Mouse (Mus musculus) bone marrow macrophage, adult 2 months (primary cell): Measurements from ENCODE around the gene Zfp747.
"Not testable (repeated sequence)": the region's sequence is repeated elsewhere in the genome, so short reads cannot be mapped to it uniquely, and the experiment has no call there.

Experiments used
- CTCF ChIP-seq: IDR thresholded peaks from 2 replicates; pipeline ENCODE4 v1.5.1; 2012; ENCODE audit warnings: low read depth, mild to moderate bottlenecking, low read length, moderate library complexity
- POLR2A ChIP-seq: IDR thresholded peaks from 2 replicates; pipeline ENCODE4 v1.6.1; 2012; ENCODE audit warnings: mild to moderate bottlenecking, low read depth, low read length, borderline replicate concordance

DNA sequence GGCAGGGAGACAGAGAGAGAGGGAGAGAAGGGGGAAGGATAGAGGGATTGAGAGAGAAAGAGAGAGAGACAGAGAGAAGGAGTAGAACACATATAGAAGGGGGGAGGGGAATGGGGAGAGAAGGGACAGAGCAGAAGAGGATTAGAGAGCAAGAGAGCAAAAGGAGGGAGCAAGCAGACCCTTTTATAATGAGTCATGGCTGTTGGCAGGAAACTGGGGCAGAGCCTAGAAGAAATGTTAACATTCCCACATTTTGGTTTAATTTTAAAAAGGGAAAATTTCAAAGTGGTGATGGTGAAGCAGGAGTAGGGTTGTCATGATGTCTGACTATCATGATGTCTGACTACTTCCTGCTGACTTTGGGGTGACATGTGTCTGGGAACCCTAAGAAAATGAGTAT is 12.4 kb upstream of the Zfp747 start:
- not testable (repeated sequence) for TF ChIP-seq CTCF, POLR2A
